Mouse (Mus musculus) gonadal fat pad, adult 2 months (tissue): ENCODE measurements at regions not wholly inside any gene's neighbourhood (a gene's known extent, or its start where the extent isn't known, plus 50 kb on each side); places are given as distances from the start of the nearest gene placed in this dataset.

Source experiments
- DNase-seq: peaks from one replicate; pipeline ENCODE4 v3.0.0-alpha.2; 2012; ENCODE audit warnings: low read depth

GRCm38 (mm10) chr14:24827381-24828031 is 340.6 kb downstream of the Rps24 start:
- DNase-seq, result no peak

GRCm38 (mm10) chr14:24829001-24829400 is 342.1 kb downstream of the Rps24 start:
- no peak for DNase-seq

GRCm38 (mm10) chr14:24833211-24833610 is 346.3 kb downstream of the Rps24 start:
- DNase-seq, result no peak

GRCm38 (mm10) chr14:24838219-24838618 is 351.3 kb downstream of the Rps24 start:
- no peak for DNase-seq

GRCm38 (mm10) chr14:24839056-24839455 is 352.1 kb downstream of the Rps24 start:
- DNase-seq, result no peak

- DNase-seq, result no peak
Observed at GRCm38 (mm10) chr14:24841715-24842496, 355.0 kb downstream of the Rps24 start.

GRCm38 (mm10) chr14:24843626-24844025 is 356.7 kb downstream of the Rps24 start:
- no peak for DNase-seq

- DNase-seq, result no peak
Observed at GRCm38 (mm10) chr14:24850491-24850890, 363.6 kb downstream of the Rps24 start.

GRCm38 (mm10) chr14:24854459-24854858 is 367.5 kb downstream of the Rps24 start:
- DNase-seq, result no peak

GRCm38 (mm10) chr14:24862171-24862570 is 375.2 kb downstream of the Rps24 start:
- DNase-seq, result peak; percentile 20

GRCm38 (mm10) chr14:24862661-24863060 is 375.7 kb downstream of the Rps24 start:
- DNase-seq, result no peak

GRCm38 (mm10) chr14:24863116-24863515 is 376.2 kb downstream of the Rps24 start:
- no peak for DNase-seq

GRCm38 (mm10) chr14:24865579-24866230 is 378.8 kb downstream of the Rps24 start:
- DNase-seq, result no peak

GRCm38 (mm10) chr14:24867816-24868215 is 380.9 kb downstream of the Rps24 start:
- no peak for DNase-seq

- DNase-seq, result no peak
Observed at GRCm38 (mm10) chr14:24868756-24869155, 381.8 kb downstream of the Rps24 start.

GRCm38 (mm10) chr14:24870246-24870645 is 383.3 kb downstream of the Rps24 start:
- DNase-seq, result no peak

- no peak for DNase-seq
Observed at GRCm38 (mm10) chr14:24871392-24871998, 384.6 kb downstream of the Rps24 start.

- DNase-seq, result no peak
Observed at GRCm38 (mm10) chr14:24872931-24873330, 386.0 kb downstream of the Rps24 start.

- DNase-seq, result no peak
Observed at GRCm38 (mm10) chr14:24873406-24873805, 386.5 kb downstream of the Rps24 start.

- no peak for DNase-seq
Observed at GRCm38 (mm10) chr14:24874426-24875155, 387.7 kb downstream of the Rps24 start.

- no peak for DNase-seq
Observed at GRCm38 (mm10) chr14:24875156-24875545, 388.2 kb downstream of the Rps24 start.

- DNase-seq, result no peak
Observed at GRCm38 (mm10) chr14:24875934-24876333, 389.0 kb downstream of the Rps24 start.
